8 mouse cellular contexts compared by ENCODE assay signal in the genomic region with DNA sequence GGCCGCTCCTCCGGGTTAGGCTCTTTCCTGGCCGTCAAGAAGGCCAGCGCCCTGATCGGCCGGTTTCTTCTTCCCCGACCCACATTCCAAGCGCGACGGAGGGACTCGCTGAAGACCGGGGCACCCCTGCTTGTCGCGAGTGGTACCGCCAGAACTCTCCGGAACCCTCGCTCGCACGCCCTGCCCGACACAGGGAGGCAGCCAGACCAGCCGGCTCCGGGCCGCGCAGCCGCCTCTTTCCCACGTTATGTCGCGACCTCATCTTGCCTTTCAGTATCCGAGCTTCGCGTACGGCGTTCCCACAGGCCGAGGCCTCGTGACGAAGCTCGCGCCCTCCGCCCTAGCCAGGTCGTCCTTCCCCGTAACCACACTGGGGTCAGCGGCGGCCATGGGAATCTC. TPM values are rescaled to one million over a fixed set of nuclear protein-coding genes. Genes with fewer than 3 reads are reported as not detected.
DNase-seq lines count a peak whose midpoint lies in the region; ATAC-seq and TF ChIP-seq lines count a peak whose summit lies in the region.

No protein-coding gene starts in this region.

- no peak for DNase-seq in kidney, adult 9 months
- DNase-seq in B cell, adult 2 months, result no peak
- no peak for DNase-seq in cerebellum, postnatal 14 days
- no peak for DNase-seq in cerebellum, adult 9-11 months

- peaks cover 36% of the 10 kb centered on the region for H3K4me1 ChIP-seq in kidney, embryonic 15.5 days
- peaks cover 15% of the 10 kb centered on the region for H3K4me1 ChIP-seq in embryonic facial prominence, embryonic 12.5 days
- H3K4me1 ChIP-seq in intestine, postnatal 0 days (replicated peaks; ENCODE audit: control insufficient read depth, insufficient read depth, low read length), result peaks cover 4% of the 10 kb centered on the region; the same call in 1 of the 2 replicates
- peaks cover 33% of the 10 kb centered on the region for H3K4me1 ChIP-seq in neural tube, embryonic 12.5 days

- H3K36me3 ChIP-seq in kidney, embryonic 15.5 days, result peaks cover 84% of the 10 kb centered on the region
- H3K36me3 ChIP-seq in embryonic facial prominence, embryonic 12.5 days, result peaks cover 75% of the 10 kb centered on the region
- peaks cover 70% of the 10 kb centered on the region for H3K36me3 ChIP-seq in intestine, postnatal 0 days (ENCODE audit: control insufficient read depth, insufficient read depth)
- H3K36me3 ChIP-seq in neural tube, embryonic 12.5 days, result peaks cover 76% of the 10 kb centered on the region

- ATAC-seq in kidney, embryonic 15.5 days (replicated peaks; ENCODE audit: low FRiP score), result peak; percentile 5; the same call in 1 of the 2 replicates
- 0 out of 2 replicates have a peak, but pooled peaks have one; percentile 1 for ATAC-seq in embryonic facial prominence, embryonic 12.5 days (ENCODE audit: insufficient number of reproducible peaks, insufficient read depth, low FRiP score, low TSS enrichment)
- peak; percentile 7; the same call in 1 of the 2 replicates for ATAC-seq in intestine, postnatal 0 days
- peak; percentile 23 for ATAC-seq in neural tube, embryonic 12.5 days (ENCODE audit: low FRiP score, low read depth)

- peak overlapping the region; percentile 100 for H3K4me3 ChIP-seq in kidney, embryonic 15.5 days (replicated peaks)
- H3K4me3 ChIP-seq in embryonic facial prominence, embryonic 12.5 days, result peak overlapping the region; percentile 100
- peak overlapping the region; percentile 99 for H3K4me3 ChIP-seq in intestine, postnatal 0 days (ENCODE audit: low read depth, low read length)
- H3K4me3 ChIP-seq in neural tube, embryonic 12.5 days, result peak overlapping the region; percentile 99

- no peaks in the 10 kb centered on the region for H3K9me3 ChIP-seq in kidney, embryonic 15.5 days (replicated peaks)
- H3K9me3 ChIP-seq in embryonic facial prominence, embryonic 12.5 days, result no peaks in the 10 kb centered on the region
- no peaks in the 10 kb centered on the region for H3K9me3 ChIP-seq in intestine, postnatal 0 days (ENCODE audit: control insufficient read depth)
- H3K9me3 ChIP-seq in neural tube, embryonic 12.5 days, result no peaks in the 10 kb centered on the region

- under 1% methylated on average over 43 of the region's 43 CpGs for WGBS in kidney, embryonic 15.5 days
- under 1% methylated on average over 43 of the region's 43 CpGs for WGBS in embryonic facial prominence, embryonic 12.5 days
- under 1% methylated on average over 43 of the region's 43 CpGs for WGBS in intestine, postnatal 0 days
- under 1% methylated on average over 43 of the region's 43 CpGs for WGBS in neural tube, embryonic 12.5 days

- no peak for TF ChIP-seq CTCF in intestine, postnatal 0 days (IDR thresholded peaks at IDR 0.05; ENCODE audit: low read depth)

- peak overlapping the region; percentile 70 for H3K4me2 ChIP-seq in kidney, embryonic 15.5 days
- peak overlapping the region; percentile 82 for H3K4me2 ChIP-seq in embryonic facial prominence, embryonic 12.5 days (replicated peaks)
- peak overlapping the region; percentile 73 for H3K4me2 ChIP-seq in intestine, postnatal 0 days (replicated peaks; ENCODE audit: low read depth)
- peak overlapping the region; percentile 96 for H3K4me2 ChIP-seq in neural tube, embryonic 12.5 days (replicated peaks)

- peak overlapping the region; percentile 100 for H3K9ac ChIP-seq in kidney, embryonic 15.5 days
- peak overlapping the region; percentile 100 for H3K9ac ChIP-seq in embryonic facial prominence, embryonic 12.5 days
- peak overlapping the region; percentile 99 for H3K9ac ChIP-seq in intestine, postnatal 0 days (ENCODE audit: low read depth, low read length)
- peak overlapping the region; percentile 99 for H3K9ac ChIP-seq in neural tube, embryonic 12.5 days

- peak overlapping the region; percentile 97 for H3K27ac ChIP-seq in kidney, embryonic 15.5 days
- peak overlapping the region; percentile 97 for H3K27ac ChIP-seq in embryonic facial prominence, embryonic 12.5 days
- peak overlapping the region; percentile 99 for H3K27ac ChIP-seq in intestine, postnatal 0 days (ENCODE audit: low read depth, low read length)
- H3K27ac ChIP-seq in neural tube, embryonic 12.5 days, result peak overlapping the region; percentile 87

- H3K27me3 ChIP-seq in kidney, embryonic 15.5 days, result no peaks in the 10 kb centered on the region
- H3K27me3 ChIP-seq in embryonic facial prominence, embryonic 12.5 days, result no peaks in the 10 kb centered on the region
- no peaks in the 10 kb centered on the region for H3K27me3 ChIP-seq in intestine, postnatal 0 days (replicated peaks; ENCODE audit: control insufficient read depth, insufficient read depth, low read length)
- no peaks in the 10 kb centered on the region for H3K27me3 ChIP-seq in neural tube, embryonic 12.5 days (replicated peaks)

RNA-seq across cellular contexts. Expression of a gene that starts 0.5 kb away (rescaled TPM):
- 586 and 589 TPM in 2 replicates for polyA plus RNA-seq in kidney, embryonic 15.5 days (2015; fragmentation: Nextera tagmentation; extraction: Ambion mirVana)
- 561 and 632 TPM in 2 replicates for polyA plus RNA-seq in embryonic facial prominence, embryonic 12.5 days (2016; fragmentation: Nextera tagmentation; extraction: Ambion mirVana)
- polyA plus RNA-seq in intestine, postnatal 0 days (2015; fragmentation: Nextera tagmentation; extraction: Ambion mirVana), result 279 and 291 TPM in 2 replicates
- 598 and 684 TPM in 2 replicates for polyA plus RNA-seq in neural tube, embryonic 12.5 days (2016; fragmentation: Nextera tagmentation; extraction: Ambion mirVana)

RNA-seq across cellular contexts. Expression of a gene that starts 5.8 kb away (rescaled TPM):
- polyA plus RNA-seq in kidney, embryonic 15.5 days (2015; fragmentation: Nextera tagmentation; extraction: Ambion mirVana), result 10.0 and 14.1 TPM in 2 replicates
- polyA plus RNA-seq in embryonic facial prominence, embryonic 12.5 days (2016; fragmentation: Nextera tagmentation; extraction: Ambion mirVana), result 8.0 and 8.5 TPM in 2 replicates
- 20.9 and 21.0 TPM in 2 replicates for polyA plus RNA-seq in intestine, postnatal 0 days (2015; fragmentation: Nextera tagmentation; extraction: Ambion mirVana)
- 7.7 and 8.0 TPM in 2 replicates for polyA plus RNA-seq in neural tube, embryonic 12.5 days (2016; fragmentation: Nextera tagmentation; extraction: Ambion mirVana)

RNA-seq across cellular contexts. Expression of a gene that starts 9.3 kb away (rescaled TPM):
- polyA plus RNA-seq in kidney, embryonic 15.5 days (2015; fragmentation: Nextera tagmentation; extraction: Ambion mirVana), result 71.8 and 78.0 TPM in 2 replicates
- polyA plus RNA-seq in embryonic facial prominence, embryonic 12.5 days (2016; fragmentation: Nextera tagmentation; extraction: Ambion mirVana), result 63.3 and 67.9 TPM in 2 replicates
- 95.7 and 96.6 TPM in 2 replicates for polyA plus RNA-seq in intestine, postnatal 0 days (2015; fragmentation: Nextera tagmentation; extraction: Ambion mirVana)
- 81.4 and 82.6 TPM in 2 replicates for polyA plus RNA-seq in neural tube, embryonic 12.5 days (2016; fragmentation: Nextera tagmentation; extraction: Ambion mirVana)

RNA-seq across cellular contexts. Expression of a gene that starts 10.2 kb away (rescaled TPM):
- polyA plus RNA-seq in kidney, embryonic 15.5 days (2015; fragmentation: Nextera tagmentation; extraction: Ambion mirVana), result 91.6 and 95.2 TPM in 2 replicates
- polyA plus RNA-seq in embryonic facial prominence, embryonic 12.5 days (2016; fragmentation: Nextera tagmentation; extraction: Ambion mirVana), result 134 and 147 TPM in 2 replicates
- polyA plus RNA-seq in intestine, postnatal 0 days (2015; fragmentation: Nextera tagmentation; extraction: Ambion mirVana), result 26.7 and 27.6 TPM in 2 replicates
- 97.8 and 115 TPM in 2 replicates for polyA plus RNA-seq in neural tube, embryonic 12.5 days (2016; fragmentation: Nextera tagmentation; extraction: Ambion mirVana)

RNA-seq across cellular contexts. Expression of a gene that starts 13.9 kb away (rescaled TPM):
- polyA plus RNA-seq in kidney, embryonic 15.5 days (2015; fragmentation: Nextera tagmentation; extraction: Ambion mirVana), result 0.45 and 0.53 TPM in 2 replicates
- polyA plus RNA-seq in embryonic facial prominence, embryonic 12.5 days (2016; fragmentation: Nextera tagmentation; extraction: Ambion mirVana), result 0.50 TPM in 2 replicates
- 1.6 and 1.8 TPM in 2 replicates for polyA plus RNA-seq in intestine, postnatal 0 days (2015; fragmentation: Nextera tagmentation; extraction: Ambion mirVana)
- 0.20 TPM in 1 of 2 replicates, not detected in the other for polyA plus RNA-seq in neural tube, embryonic 12.5 days (2016; fragmentation: Nextera tagmentation; extraction: Ambion mirVana)
